Mouse (Mus musculus) induced T-regulatory cell, adult 2 months (primary cell): ENCODE measurements at regions not wholly inside any gene's neighbourhood (a gene's known extent, or its start where the extent isn't known, plus 50 kb on each side); places are given as distances from the start of the nearest gene placed in this dataset.

Experiments used
- DNase-seq: peaks from one replicate; pipeline ENCODE4 v3.0.0-alpha.2; 2012; ENCODE audit warnings: low read depth

DNA sequence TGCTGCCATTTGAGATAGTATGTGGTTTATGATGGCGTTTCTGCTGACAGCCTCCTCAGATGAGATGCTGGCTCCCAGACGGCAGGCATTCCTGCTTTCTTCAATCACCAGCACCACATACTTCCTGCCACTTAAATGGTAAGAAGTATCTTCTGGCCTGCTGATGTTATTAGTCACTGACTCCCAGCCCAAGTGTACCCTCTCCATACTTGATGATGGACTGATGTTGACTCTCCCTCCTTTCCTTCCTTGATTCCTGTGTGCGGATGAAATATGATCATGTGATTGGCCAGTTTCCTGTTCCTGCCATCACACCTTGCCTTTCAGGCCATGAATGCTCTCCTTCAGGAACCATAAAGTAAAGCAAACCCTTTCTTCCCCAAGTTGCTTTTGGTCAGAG is 50.8 kb upstream of the Rpl10-ps3 start:
- no peak for DNase-seq

GRCm38 (mm10) chr9:50396051-50396450 is 51.3 kb upstream of the Rpl10-ps3 start:
- DNase-seq, result no peak

- DNase-seq, result no peak
Measured at GRCm38 (mm10) chr9:50408396-50408795, 63.6 kb upstream of the Rpl10-ps3 start.

DNA sequence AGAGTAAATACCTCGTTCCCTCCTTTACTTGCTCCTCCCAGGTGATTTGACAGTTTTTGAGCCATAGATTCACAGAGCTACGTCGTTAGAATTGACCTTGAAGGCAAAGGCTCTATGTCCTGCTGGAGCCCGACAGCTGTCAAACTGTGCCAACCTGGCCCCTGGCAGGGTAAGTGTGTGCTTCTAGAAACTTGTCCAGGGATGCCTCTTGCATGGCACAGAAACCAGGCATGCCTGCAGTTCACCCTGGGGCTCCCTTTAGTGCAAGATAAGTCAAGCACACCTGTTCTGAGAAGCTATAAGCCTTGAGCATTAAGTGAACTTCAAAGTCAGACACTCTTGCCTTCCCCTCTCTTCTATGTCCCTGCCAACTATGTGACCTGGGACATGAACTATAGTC is 64.1 kb upstream of the Rpl10-ps3 start:
- no peak for DNase-seq

DNA sequence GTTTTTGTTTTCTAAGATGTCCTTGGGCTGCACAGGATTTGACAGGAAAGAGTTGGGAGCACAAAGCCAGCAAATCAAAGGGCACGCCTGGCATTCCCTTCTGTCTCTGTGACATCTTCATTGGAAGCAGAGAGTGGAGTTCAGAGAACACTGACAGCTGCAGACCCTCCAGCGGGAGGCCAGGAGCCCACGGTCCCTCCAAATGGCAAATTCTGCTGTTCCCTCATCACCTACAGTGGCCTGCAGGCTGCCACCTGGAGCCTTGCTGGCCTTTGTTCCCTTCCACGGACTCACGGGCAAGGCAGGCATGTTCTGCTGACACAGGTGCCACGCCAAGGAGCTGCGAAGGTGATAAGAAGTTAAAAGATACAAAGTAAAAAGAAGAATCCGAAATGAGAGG is 68.2 kb upstream of the Rpl10-ps3 start:
- no peak for DNase-seq

DNA sequence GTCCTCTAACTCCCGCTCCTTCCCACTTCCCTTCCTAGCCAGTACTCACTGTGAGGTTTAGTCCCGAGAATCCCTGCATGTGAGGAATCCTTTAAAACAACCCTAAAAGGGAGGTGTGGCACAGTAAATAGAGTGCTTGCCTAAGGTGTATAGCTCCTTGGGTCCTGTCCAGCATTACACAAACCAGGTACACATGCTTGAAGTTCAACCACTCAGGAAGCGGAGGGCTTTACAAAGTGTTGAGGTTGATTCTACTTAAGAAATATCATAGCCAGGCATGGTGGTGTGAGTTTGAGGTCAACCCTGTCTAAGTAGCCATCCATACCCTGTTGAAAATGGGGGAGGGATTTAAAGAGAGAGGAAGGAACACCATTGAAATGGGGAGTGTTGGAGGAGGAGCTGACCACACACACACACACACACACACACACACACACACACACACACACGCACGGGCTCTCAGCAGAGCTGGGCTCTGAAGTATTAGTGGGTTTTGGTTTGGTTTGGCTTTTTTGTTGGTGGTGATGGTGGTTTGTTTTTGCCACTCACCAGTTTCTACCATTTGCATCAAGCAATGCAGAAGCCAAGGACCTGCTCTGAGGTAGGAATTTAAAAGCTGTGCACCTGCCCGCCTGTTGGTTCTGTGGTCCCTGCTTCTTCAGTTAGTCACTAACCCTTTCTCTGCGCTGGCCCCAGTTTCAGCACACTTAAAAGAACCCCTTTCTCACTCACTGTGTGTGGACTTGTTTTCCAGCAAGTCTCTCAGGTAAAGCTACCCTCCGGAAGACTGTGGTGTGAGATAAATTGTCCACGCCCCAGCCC is 69.0 kb upstream of the Rpl10-ps3 start:
- DNase-seq, result peak; percentile 55

DNA sequence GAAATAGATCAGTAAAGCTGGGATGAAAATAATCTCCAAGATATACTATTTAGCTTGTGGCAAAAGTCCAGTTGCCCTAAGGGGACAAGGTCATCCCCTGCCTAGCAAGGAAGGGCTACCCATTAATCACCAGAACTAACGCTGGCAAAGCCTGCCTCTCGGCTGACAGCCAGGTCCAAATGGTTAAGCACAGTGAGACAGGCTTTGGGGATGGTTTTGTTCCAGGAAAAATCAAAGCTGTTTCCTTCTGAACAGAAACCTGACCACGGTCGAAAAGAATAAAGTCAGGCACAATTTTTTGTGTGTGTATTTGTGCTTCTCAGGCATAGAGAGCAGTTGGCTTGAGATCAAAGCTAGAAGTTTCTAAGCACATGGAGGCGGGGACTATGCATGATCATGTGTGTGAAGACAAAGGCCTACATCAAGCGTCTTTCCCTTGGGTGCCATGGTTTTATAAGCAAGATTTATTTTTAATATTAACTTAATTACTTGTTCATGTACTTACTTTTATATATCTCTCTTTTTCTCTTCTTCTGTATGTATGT is 70.1 kb upstream of the Rpl10-ps3 start:
- DNase-seq, result no peak

DNA sequence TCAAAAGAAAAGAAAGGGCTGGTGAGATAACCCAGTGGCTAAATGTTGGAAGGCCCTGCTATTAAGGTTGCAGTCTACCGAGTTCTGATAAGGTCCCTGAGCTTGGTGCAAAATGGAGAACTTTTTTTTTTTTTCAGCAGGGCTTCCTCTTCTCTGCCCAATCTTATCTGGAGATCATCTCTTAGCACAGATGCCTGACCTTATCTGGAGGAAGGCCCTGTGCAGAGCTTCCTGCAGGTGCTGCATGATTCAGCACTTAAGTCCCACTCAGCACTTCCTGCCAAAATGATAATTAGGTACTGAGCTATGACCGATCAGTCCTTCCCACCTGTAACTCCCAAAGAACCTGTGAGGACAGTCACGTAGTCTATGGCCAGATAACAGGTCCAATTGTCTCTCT is 71.9 kb upstream of the Rpl10-ps3 start:
- peak; percentile 63 for DNase-seq

DNA sequence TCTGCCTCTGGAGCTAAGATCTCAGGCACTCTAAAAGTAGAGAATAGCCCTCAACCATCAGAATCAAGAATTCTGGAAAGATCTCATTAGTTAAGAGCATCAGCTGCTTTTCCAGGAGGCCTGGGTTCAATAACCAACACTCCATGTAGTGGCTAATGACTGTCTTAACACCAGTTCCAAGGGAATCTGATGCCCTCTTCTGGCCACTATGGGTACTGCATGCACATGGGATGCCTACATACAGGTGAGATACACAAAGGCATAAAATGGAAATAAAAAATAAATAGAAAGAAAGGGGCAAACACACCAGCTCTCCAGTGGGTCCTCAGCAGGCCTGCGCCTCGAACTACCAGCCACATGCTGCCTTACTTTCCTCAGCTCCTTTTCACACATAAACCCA is 73.3 kb upstream of the Plet1 start:
- DNase-seq, result peak; percentile 77

GRCm38 (mm10) chr9:50421572-50422285 is 72.6 kb upstream of the Plet1 start:
- DNase-seq, result no peak

- DNase-seq, result peak; percentile 53
Measured at GRCm38 (mm10) chr9:50425866-50426495, 68.3 kb upstream of the Plet1 start.

GRCm38 (mm10) chr9:50430147-50430546 is 64.2 kb upstream of the Plet1 start:
- peak; percentile 29 for DNase-seq

- no peak for DNase-seq
Measured at GRCm38 (mm10) chr9:50433525-50433924, 60.8 kb upstream of the Plet1 start.

DNA sequence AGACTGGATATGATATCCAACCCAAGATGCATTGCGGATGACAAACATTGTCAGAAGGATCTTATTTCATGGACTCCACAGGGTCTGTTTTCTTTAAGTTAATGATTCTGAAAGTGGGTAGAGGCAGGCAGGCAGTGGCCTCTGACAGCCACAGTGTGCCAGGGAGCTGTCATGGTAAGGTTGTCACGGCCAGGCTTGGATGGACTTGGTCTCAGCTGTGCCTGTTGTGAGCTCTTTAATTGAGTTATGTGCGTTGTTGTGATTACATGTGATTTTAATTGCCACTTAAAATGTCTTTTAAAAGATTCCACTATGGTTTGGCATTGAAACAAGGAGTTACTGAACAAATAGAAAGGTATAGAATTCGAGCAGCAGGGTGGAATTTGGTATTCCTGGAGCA is 60.3 kb upstream of the Plet1 start:
- DNase-seq, result no peak

- DNase-seq, result peak; percentile 82
Measured at GRCm38 (mm10) chr9:50437830-50438722, 56.2 kb upstream of the Plet1 start.

DNA sequence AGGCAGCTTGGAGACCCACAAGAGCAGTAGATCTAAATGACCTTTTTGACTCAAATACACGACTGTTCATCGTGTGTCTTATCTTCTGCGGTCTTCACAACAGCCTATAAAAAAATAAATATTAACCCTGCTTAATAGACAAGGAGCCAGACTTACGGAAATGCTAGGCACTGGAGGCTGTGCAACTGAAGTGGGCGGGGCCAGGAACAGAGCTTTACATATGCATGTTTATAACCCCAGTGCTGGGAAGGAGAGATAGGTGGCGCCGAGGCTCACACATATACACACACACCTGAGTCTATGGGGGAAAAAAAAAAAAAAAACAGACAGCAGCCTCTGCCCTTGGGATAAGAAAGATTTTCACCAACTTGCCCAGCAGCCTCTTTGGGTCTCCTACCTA is 55.6 kb upstream of the Plet1 start:
- no peak for DNase-seq

GRCm38 (mm10) chr9:50440222-50440621 is 54.1 kb upstream of the Plet1 start:
- no peak for DNase-seq

DNA sequence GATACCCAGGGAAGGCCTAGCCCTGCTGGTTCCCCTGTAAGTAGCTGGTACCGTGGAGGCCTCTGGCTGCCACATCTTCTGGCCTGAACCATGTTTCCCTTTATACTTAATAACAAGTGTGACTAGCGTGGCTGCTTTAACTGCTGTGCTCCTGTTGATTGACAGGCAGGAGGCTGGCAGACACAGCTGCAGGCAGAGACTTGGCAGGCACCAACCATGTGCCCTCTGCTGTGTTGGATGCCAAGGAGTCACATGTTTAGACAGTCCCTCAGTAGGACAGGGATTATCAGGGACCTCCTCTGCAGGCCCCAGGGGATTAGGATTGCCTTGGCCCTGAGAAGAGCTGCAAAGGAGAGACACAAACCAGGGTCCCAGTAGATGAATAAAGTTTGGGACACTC is 53.6 kb upstream of the Plet1 start:
- no peak for DNase-seq

DNA sequence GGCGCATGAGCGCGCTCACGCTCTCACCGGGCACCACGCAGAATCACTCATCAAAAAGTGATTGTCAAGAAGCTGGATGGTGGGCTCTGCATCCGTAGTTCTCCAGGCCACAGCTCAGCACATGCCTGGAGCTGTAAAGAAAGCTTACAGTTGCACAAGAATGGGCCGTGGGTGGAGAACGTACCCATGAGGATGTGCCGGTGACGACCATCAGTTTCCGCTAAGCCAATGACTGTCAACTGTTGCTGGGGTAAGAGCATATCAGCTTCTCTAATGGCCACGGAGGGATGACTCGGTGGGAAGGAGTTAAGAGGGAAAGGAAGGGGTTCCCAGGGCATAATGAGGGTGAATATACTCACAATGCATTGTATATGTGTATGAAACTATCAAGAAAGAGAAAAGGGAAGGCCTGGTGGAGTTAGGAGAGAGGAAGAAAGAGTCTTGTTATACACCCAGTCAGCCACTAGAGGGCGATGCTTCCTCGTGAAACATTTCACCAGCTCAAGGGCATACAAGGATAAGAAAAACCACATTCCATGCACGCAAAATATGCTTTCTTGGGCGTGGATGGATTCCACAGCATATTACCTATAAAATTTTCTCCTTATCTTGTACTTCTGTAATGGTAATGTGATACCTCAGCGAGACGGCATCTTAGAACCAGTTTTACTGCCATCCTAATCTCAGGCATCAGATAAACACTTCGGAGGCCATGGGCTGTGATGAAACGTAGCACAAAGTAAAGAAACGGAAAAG is 50.4 kb upstream of the Plet1 start:
- DNase-seq, result peak; percentile 84
